Mouse (Mus musculus) neural tube, embryonic 14.5 days (tissue): ENCODE data around the gene Ddx51. TPM values are rescaled to one million over a fixed set of nuclear protein-coding genes. Genes with fewer than 3 reads are reported as not detected.

Experiments used
- ATAC-seq: fragments of 200-750 bp; cut with Nextera tagmentation; 2 replicates; pipeline ENCODE4 v1.8.0; 2017; ENCODE audit warnings: low read depth, mild to moderate bottlenecking, moderate TSS enrichment, moderate library complexity
- H3K27ac ChIP-seq: fragments of 300-500 bp; sonication (generic); 2 replicates; pipeline ENCODE4 v1.5.1; 2014; ENCODE audit warnings: low read depth, mild to moderate bottlenecking, control low read depth, low read length, moderate library complexity, mixed read lengths
- H3K27me3 ChIP-seq: fragments of 300-500 bp; sonication (generic); 2 replicates; pipeline ENCODE4 v1.6.1; 2014; ENCODE audit warnings: low read length; ENCODE audit not compliant: control insufficient read depth, insufficient read depth
- H3K36me3 ChIP-seq: fragments of 300-500 bp; sonication (generic); 2 replicates; pipeline ENCODE4 v1.6.1; 2014; ENCODE audit warnings: low read length, mixed read lengths; ENCODE audit not compliant: control insufficient read depth, insufficient read depth
- H3K4me1 ChIP-seq: fragments of 300-500 bp; sonication (generic); 2 replicates; pipeline ENCODE4 v1.6.1; 2014; ENCODE audit warnings: low read length; ENCODE audit not compliant: control insufficient read depth, insufficient read depth
- H3K4me2 ChIP-seq: fragments of 300-500 bp; sonication (generic); 2 replicates; pipeline ENCODE4 v1.6.1; 2014; ENCODE audit warnings: mild to moderate bottlenecking, low read depth, low read length, control low read depth
- H3K4me3 ChIP-seq: fragments of 300-500 bp; sonication (generic); 2 replicates; pipeline ENCODE4 v1.5.1; 2014; ENCODE audit warnings: low read depth, low read length, control low read depth, mixed read lengths
- H3K9ac ChIP-seq: fragments of 300-500 bp; sonication (generic); replicated peaks from 2 replicates; pipeline ENCODE4 v1.6.1; 2014; ENCODE audit warnings: low read depth, mild to moderate bottlenecking, control low read depth, low read length, mixed read lengths
- H3K9me3 ChIP-seq: fragments of 300-500 bp; sonication (generic); 2 replicates; pipeline ENCODE4 v1.6.1; 2016; ENCODE audit warnings: low read length; ENCODE audit not compliant: control insufficient read depth
- WGBS: fragments of 180-500 bp; shearing (Covaris S2); extraction: QIAGEN DNeasy Blood & Tissue Kit; methylation state at CpG from one replicate; pipeline ENCODE4 v1.1.7; 2014; 5-methylcytosine and 5-hydroxymethylcytosine counted together
- microRNA-seq: library from miRNA; unstranded; fragments of <30 nt; microRNA quantifications from one replicate; pipeline ENCODE4, GENCODE M21; 2016
- polyA plus RNA-seq: library from polyadenylated mRNA; unstranded; fragments of >200 nt; fragmentation: Nextera tagmentation; extraction: Ambion mirVana; gene quantifications from 2 replicates; pipeline ENCODE4 v1.2.1, GENCODE M21; 2014

The Ddx51 gene
- polyA plus RNA-seq, 1 experiment from 2014 or later, result 16.4 TPM

GRCm38 (mm10) chr5:110704004-110704403 lies 50.8 kb downstream of the Ddx51 start:
- H3K27ac ChIP-seq, result no peak overlapping the region
- no peaks in the 10 kb centered on the region for H3K4me1 ChIP-seq
- H3K36me3 ChIP-seq, result peaks cover 73% of the 10 kb centered on the region
- H3K4me2 ChIP-seq, result no peak overlapping the region
- no peaks in the 10 kb centered on the region for H3K9me3 ChIP-seq
- 95% methylated on average over 1 of the region's 1 CpGs for WGBS
- H3K4me3 ChIP-seq, result no peak overlapping the region
- H3K27me3 ChIP-seq, result no peaks in the 10 kb centered on the region
- no peak for ATAC-seq
- no peak overlapping the region for H3K9ac ChIP-seq

- H3K9ac ChIP-seq, result no peak overlapping the region
- no peaks in the 10 kb centered on the region for H3K27me3 ChIP-seq
- H3K36me3 ChIP-seq, result peaks cover 35% of the 10 kb centered on the region
- ATAC-seq, result no peak
- no peaks in the 10 kb centered on the region for H3K4me1 ChIP-seq
- no peak overlapping the region for H3K4me2 ChIP-seq
- H3K9me3 ChIP-seq, result no peaks in the 10 kb centered on the region
- WGBS, result 91% methylated on average over 4 of the region's 4 CpGs
- no peak overlapping the region for H3K4me3 ChIP-seq
- no peak overlapping the region for H3K27ac ChIP-seq
Measured at GRCm38 (mm10) chr5:110709256-110709655, 56.0 kb downstream of the Ddx51 start.

Small RNA genes lying within 50 kb of the gene (microRNA-seq; reads per million reads assigned to microRNA genes)
- 2.3 reads per million for gene Mir7026

Other genes starting within 250 kb of the Ddx51 start
- gene Fbrsl1, start 204.9 kb upstream of the Ddx51 start, polyA plus RNA-seq, result 21.2 and 23.5 TPM in 2 replicates
- gene Galnt9, start 109.1 kb upstream of the Ddx51 start, polyA plus RNA-seq, result 25.1 and 26.0 TPM in 2 replicates
- 35.1 and 38.7 TPM in 2 replicates for gene Noc4l, start within 50 bp of the Ddx51 start, polyA plus RNA-seq
- gene Ep400, start 117.3 kb downstream of the Ddx51 start, polyA plus RNA-seq, result 46.2 and 50.4 TPM in 2 replicates
- 12.1 and 13.6 TPM in 2 replicates for gene Pus1, start 127.2 kb downstream of the Ddx51 start, polyA plus RNA-seq
- 52.6 and 55.7 TPM in 2 replicates for gene Ulk1, start 156.6 kb downstream of the Ddx51 start, polyA plus RNA-seq
- gene Hscb, start 186.3 kb downstream of the Ddx51 start, polyA plus RNA-seq, result 7.9 and 9.2 TPM in 2 replicates
- 3.6 and 4.3 TPM in 2 replicates for gene Chek2, start 186.5 kb downstream of the Ddx51 start, polyA plus RNA-seq
- 33.5 and 37.6 TPM in 2 replicates for gene Ttc28, start 226.4 kb downstream of the Ddx51 start, polyA plus RNA-seq